ENCODE assay signal across 8 mouse cellular contexts in the genomic region with DNA sequence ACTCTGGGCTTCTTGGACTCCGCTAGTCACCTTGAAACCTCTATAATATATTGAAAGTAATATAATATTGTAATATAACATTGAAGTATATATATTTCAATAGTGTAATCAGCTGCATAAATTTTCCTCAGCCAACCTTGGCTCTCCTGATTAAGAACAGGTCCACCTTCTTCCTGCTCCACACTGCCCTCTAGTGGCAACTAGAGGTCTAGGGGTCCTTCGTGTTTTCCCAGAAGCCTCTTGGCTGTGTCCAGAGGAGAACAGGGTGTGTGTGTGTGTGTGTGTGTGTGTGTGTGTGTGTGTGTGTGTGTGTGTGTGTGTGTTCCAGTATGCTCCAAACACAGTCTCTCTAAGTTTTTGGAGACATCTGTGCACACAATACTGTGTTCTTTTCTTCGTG. TPM values are rescaled to one million over a fixed set of nuclear protein-coding genes. Genes with fewer than 3 reads are reported as not detected.
DNase-seq lines count a peak whose midpoint lies in the region.

No protein-coding gene starts in this region.

- DNase-seq in 3T3-L1 (ENCODE audit: low read depth, low spot score) = peak; percentile 94
- DNase-seq in ES-CJ7 (ENCODE audit: low read depth, low spot score) = peak; percentile 94
- DNase-seq in cerebellum, adult 8-10 months = peak; percentile 34
- DNase-seq in frontal cortex, adult 2 months (ENCODE audit: extremely low spot score in 1 of 2, low spot score in 1 of 2) = peak; percentile 52 to 87
- peak; percentile 74 for DNase-seq in kidney, adult 18-20 months
- DNase-seq in lung, adult 18-20 months = peak; percentile 71 to 82
- DNase-seq in retina, adult 2 months (ENCODE audit: low read depth, low spot score) = peak; percentile 69
- DNase-seq in thymus, postnatal 25 days = peak; percentile 82

RNA-seq across cellular contexts. Expression of gene Tnni1, which starts 8.6 kb away (rescaled TPM):
- 10.5 and 11.3 TPM in 2 replicates for polyA plus RNA-seq in frontal cortex, adult 2 months (2012; rRNA removed)

RNA-seq across cellular contexts. Expression of gene Phlda3, which starts 21.9 kb away (rescaled TPM):
- 33.6 and 41.1 TPM in 2 replicates for polyA plus RNA-seq in frontal cortex, adult 2 months (2012; rRNA removed)

RNA-seq across cellular contexts. Expression of gene Lad1, which starts 30.6 kb away (rescaled TPM):
- polyA plus RNA-seq in frontal cortex, adult 2 months (2012; rRNA removed) = 1.6 and 1.8 TPM in 2 replicates

RNA-seq across cellular contexts. Expression of gene Tnnt2, which starts 48.4 kb away (rescaled TPM):
- 11.6 and 13.8 TPM in 2 replicates for polyA plus RNA-seq in frontal cortex, adult 2 months (2012; rRNA removed)

Comparison
In these comparisons a context has a peak if more than half of its experiments do, and no peak if none do; other contexts are left out.
1. Peak in every context shown above with its lines: DNase-seq.
2. DNase-seq: peak in every context shown above with its lines; median percentile 94 in 3T3-L1; 94 in ES-CJ7; 82 in thymus, postnatal 25 days; 76 in lung, adult 18-20 months; 74 in kidney, adult 18-20 months; 70 in frontal cortex, adult 2 months; 69 in retina, adult 2 months; 34 in cerebellum, adult 8-10 months.